Mouse (Mus musculus) ES-CJ7 (cell line): ENCODE results near the gene Tdg.

Experiments used
- DNase-seq: peaks from one replicate; pipeline ENCODE4 v3.0.0; 2011; ENCODE audit warnings: low read depth, low spot score

Gene Tdg

GRCm38 (mm10) chr10:82662267-82662990 is 32.8 kb downstream of the Tdg start:
- DNase-seq, result no peak

- no peak for DNase-seq
Measured at GRCm38 (mm10) chr10:82663289-82663688, 33.7 kb downstream of the Tdg start.

- DNase-seq, result no peak
Measured at GRCm38 (mm10) chr10:82665951-82666350, 36.3 kb downstream of the Tdg start.

- DNase-seq, result peak; percentile 96
Measured at GRCm38 (mm10) chr10:82666436-82667234, 37.0 kb downstream of the Tdg start.

GRCm38 (mm10) chr10:82670205-82670604 is 40.6 kb downstream of the Tdg start:
- DNase-seq, result no peak

- DNase-seq, result no peak
Measured at GRCm38 (mm10) chr10:82676949-82677348, 47.3 kb downstream of the Tdg start.

- no peak for DNase-seq
Measured at GRCm38 (mm10) chr10:82680769-82681168, 51.1 kb downstream of the Tdg start.

GRCm38 (mm10) chr10:82681639-82682038 is 52.0 kb downstream of the Tdg start:
- DNase-seq, result no peak

GRCm38 (mm10) chr10:82685440-82685839 is 55.8 kb downstream of the Tdg start:
- DNase-seq, result no peak

GRCm38 (mm10) chr10:82689681-82690211 is 60.1 kb downstream of the Tdg start:
- no peak for DNase-seq

- DNase-seq, result peak; percentile 65
Measured at GRCm38 (mm10) chr10:82690494-82690893, 60.9 kb downstream of the Tdg start, which contains the start of gene Glt8d2. Glt8d2 (minus strand) TSS chr10:82690650.

- DNase-seq, result no peak
Measured at GRCm38 (mm10) chr10:82695956-82696355, 66.3 kb downstream of the Tdg start, which contains the start of gene Hcfc2. Hcfc2 (plus strand) TSS chr10:82696160.

- DNase-seq, result no peak
Measured at GRCm38 (mm10) chr10:82696453-82697079, 66.9 kb downstream of the Tdg start.

- DNase-seq, result peak; percentile 43
Measured at GRCm38 (mm10) chr10:82697305-82697898, 67.8 kb downstream of the Tdg start.

- DNase-seq, result peak; percentile 70
Measured at GRCm38 (mm10) chr10:82698712-82699261, 69.2 kb downstream of the Tdg start.

- peak; percentile 11 for DNase-seq
Measured at GRCm38 (mm10) chr10:82699296-82699941, 69.8 kb downstream of the Tdg start.
